Mouse (Mus musculus): ENCODE data around the gene Celf6. TPM values are rescaled to one million over a fixed set of nuclear protein-coding genes. Genes with fewer than 3 reads are reported as not detected.

Celf6 gene
- polyA plus RNA-seq, 2 experiments, result 0.02 TPM; not detected in 1

DNA sequence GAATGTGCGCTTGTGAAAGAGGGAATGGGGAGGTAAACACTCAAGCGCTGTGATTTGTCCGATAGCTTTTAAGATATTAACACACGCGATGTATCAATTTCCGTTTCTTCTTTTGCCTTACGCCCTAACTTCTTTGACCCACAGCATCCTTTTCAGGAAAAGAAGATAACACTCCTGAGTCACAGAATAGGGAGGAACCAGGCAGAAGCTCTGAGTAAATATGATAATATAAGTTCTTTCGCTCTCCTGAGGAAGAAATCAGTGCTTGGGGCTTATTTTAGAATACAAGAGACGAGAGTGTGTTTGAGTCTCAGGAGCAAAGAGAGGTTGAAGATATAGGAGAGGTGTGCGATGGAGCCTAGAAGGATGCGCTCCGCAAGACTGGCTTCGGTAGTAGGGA, 316 bp upstream of the Celf6 start:
- peak overlapping the region; percentile 32 to 58; a peak in 3 of 4 replicates for H3K4me3 ChIP-seq (ENCODE audit: insufficient read depth in 1 of 2, low read depth in 2 of 2, low read length in 2 of 2)
- H3K4me2 ChIP-seq (ENCODE audit: low read depth), result peak overlapping the region; percentile 84
- no peak for TF ChIP-seq EP300 (IDR thresholded peaks at IDR 0.05; ENCODE audit: low read depth)
- TF ChIP-seq CTCF (IDR thresholded peaks at IDR 0.05; ENCODE audit: low read depth), result no peak
- no peak overlapping the region for H3K27ac ChIP-seq
- H3K9ac ChIP-seq (replicated peaks), result no peak overlapping the region
- DNase-seq (ENCODE audit: low read depth in 3 of 3, low spot score in 3 of 3) (no peak), ATAC-seq (ENCODE audit: insufficient read depth) (no peak)
- 11% methylated on average over 13 of the region's 13 CpGs for WGBS (ENCODE audit: insufficient replicate concordance)
- peaks cover 4 to 7% of the 10 kb centered on the region in 2 experiments for H3K4me1 ChIP-seq (replicated peaks; ENCODE audit: control insufficient read depth in 2 of 2, insufficient read depth in 2 of 2, low read length in 1 of 2)
- H3K9me3 ChIP-seq (ENCODE audit: control insufficient read depth, low read length), result no peaks in the 10 kb centered on the region
- peaks cover 36% of the 10 kb centered on the region for H3K27me3 ChIP-seq (ENCODE audit: control insufficient read depth, insufficient read depth, low read length)
- no peaks in the 10 kb centered on the region for H3K36me3 ChIP-seq (replicated peaks; ENCODE audit: control insufficient read depth, insufficient read depth, low read depth)

DNA sequence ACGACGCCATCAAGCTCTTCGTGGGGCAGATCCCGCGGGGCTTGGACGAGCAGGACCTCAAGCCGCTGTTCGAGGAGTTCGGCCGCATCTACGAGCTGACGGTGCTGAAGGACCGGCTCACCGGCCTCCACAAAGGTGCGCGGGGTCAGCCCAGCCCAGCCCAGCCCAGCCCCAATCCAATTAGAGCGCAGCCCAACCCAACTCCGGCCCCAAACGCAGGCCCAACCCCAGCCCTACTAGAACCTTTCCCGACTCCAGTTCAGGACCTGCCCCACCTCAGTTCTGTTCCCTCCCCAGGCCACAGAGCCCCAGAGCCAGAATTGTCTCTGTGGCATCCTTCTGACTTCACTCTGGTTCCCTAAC, 769 bp downstream of the Celf6 start:
- Histone ChIP-seq H3K4me3 (ENCODE audit: insufficient read depth in 1 of 2, low read depth in 2 of 2, low read length in 2 of 2) (peak overlapping the region in 1 of 2 experiments; percentile 58; a peak in 2 of 4 replicates), H3K9me3 (ENCODE audit: control insufficient read depth, low read length) (no peaks in the 10 kb centered on the region), H3K27me3 (ENCODE audit: control insufficient read depth, insufficient read depth, low read length) (peaks cover 38% of the 10 kb centered on the region), H3K36me3 (replicated peaks; ENCODE audit: control insufficient read depth, insufficient read depth, low read depth) (no peaks in the 10 kb centered on the region), H3K9ac (replicated peaks) (no peak overlapping the region), H3K4me2 (ENCODE audit: low read depth) (peak overlapping the region; percentile 84), H3K4me1 (replicated peaks; ENCODE audit: control insufficient read depth in 2 of 2, insufficient read depth in 2 of 2, low read length in 1 of 2) (peaks cover 4 to 7% of the 10 kb centered on the region in 2 experiments), H3K27ac (no peak overlapping the region)
- 3% methylated on average over 20 of the region's 20 CpGs for WGBS (ENCODE audit: insufficient replicate concordance)
- TF ChIP-seq EP300 (IDR thresholded peaks at IDR 0.05; ENCODE audit: low read depth), result no peak
- TF ChIP-seq CTCF (IDR thresholded peaks at IDR 0.05; ENCODE audit: low read depth), result no peak
- ATAC-seq (ENCODE audit: insufficient read depth) (peak; percentile 7; the same call in 1 of the 2 replicates), DNase-seq (ENCODE audit: low read depth in 3 of 3, low spot score in 3 of 3) (no peak)

DNA sequence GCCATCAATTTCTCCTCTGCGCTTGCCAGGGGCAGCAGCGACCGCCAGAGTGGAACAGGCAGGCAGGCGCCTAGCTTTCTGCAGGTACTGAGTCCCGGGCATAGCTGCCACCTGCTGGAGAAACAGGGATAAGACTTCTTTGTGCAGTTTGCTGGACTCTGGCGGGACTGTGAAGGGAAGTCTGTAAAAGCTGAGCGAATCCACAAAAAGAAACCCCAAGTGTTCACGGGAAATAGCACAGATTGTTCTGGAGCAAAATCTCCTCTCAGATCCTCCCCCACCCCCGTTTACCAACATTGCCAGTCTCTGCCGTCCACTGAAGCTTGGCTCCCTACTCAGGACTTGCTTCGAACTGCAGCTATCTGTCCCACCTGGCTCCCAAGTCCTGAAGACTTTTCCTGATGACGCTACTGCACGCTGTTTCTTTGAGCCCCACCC, 7.2 kb downstream of the Celf6 start:
- ATAC-seq (ENCODE audit: insufficient read depth), result no peak
- H3K27me3 ChIP-seq (ENCODE audit: control insufficient read depth, insufficient read depth, low read length), result peaks cover 29% of the 10 kb centered on the region
- 6% methylated on average over 13 of the region's 13 CpGs for WGBS (ENCODE audit: insufficient replicate concordance)

DNA sequence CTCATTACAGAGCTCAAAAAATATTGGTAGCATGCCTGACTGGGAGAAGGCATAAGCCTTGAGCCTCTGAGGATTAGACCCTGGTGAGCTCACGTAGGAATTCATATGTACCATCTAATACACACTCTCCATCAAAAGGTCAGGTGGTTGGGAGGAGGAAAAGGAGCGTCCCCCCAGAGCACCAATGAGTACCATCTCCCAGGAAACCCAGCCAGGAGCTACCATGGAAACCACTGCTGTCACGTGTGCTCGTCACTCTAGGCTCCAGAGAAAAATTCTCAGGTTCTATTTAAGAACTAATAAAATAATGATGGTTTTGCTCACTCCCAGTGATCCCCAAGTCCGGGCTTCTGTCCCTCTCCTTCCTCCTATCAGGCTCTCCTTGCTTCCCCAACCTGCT, 10.5 kb downstream of the Celf6 start:
- Histone ChIP-seq H3K27ac (no peak overlapping the region), H3K36me3 (replicated peaks; ENCODE audit: control insufficient read depth, insufficient read depth, low read depth) (no peaks in the 10 kb centered on the region), H3K4me3 (ENCODE audit: insufficient read depth in 1 of 2, low read depth in 2 of 2, low read length in 2 of 2) (no peak overlapping the region), H3K4me2 (ENCODE audit: low read depth) (no peak overlapping the region), H3K9ac (replicated peaks) (no peak overlapping the region), H3K27me3 (ENCODE audit: control insufficient read depth, insufficient read depth, low read length) (peaks cover 23% of the 10 kb centered on the region), H3K4me1 (replicated peaks; ENCODE audit: control insufficient read depth in 2 of 2, insufficient read depth in 2 of 2, low read length in 1 of 2) (no peaks in the 10 kb centered on the region), H3K9me3 (ENCODE audit: control insufficient read depth, low read length) (no peaks in the 10 kb centered on the region)
- DNase-seq (ENCODE audit: low read depth in 3 of 3, low spot score in 3 of 3) (no peak), ATAC-seq (ENCODE audit: insufficient read depth) (no peak)
- TF ChIP-seq EP300 (IDR thresholded peaks at IDR 0.05; ENCODE audit: low read depth) (no peak), CTCF (IDR thresholded peaks at IDR 0.05; ENCODE audit: low read depth) (no peak)
- WGBS (ENCODE audit: insufficient replicate concordance), result 36% methylated on average over 5 of the region's 5 CpGs

More for the DNA sequence above, 7.2 kb downstream of the Celf6 start:
- Histone ChIP-seq H3K4me3 (ENCODE audit: insufficient read depth in 1 of 2, low read depth in 2 of 2, low read length in 2 of 2) (no peak overlapping the region), H3K4me1 (replicated peaks; ENCODE audit: control insufficient read depth in 2 of 2, insufficient read depth in 2 of 2, low read length in 1 of 2) (no peaks in the 10 kb centered on the region), H3K9me3 (ENCODE audit: control insufficient read depth, low read length) (no peaks in the 10 kb centered on the region), H3K27ac (no peak overlapping the region), H3K9ac (replicated peaks) (no peak overlapping the region), H3K4me2 (ENCODE audit: low read depth) (no peak overlapping the region; the same call in 1 of the 2 replicates), H3K36me3 (replicated peaks; ENCODE audit: control insufficient read depth, insufficient read depth, low read depth) (no peaks in the 10 kb centered on the region)
- DNase-seq (ENCODE audit: low read depth in 3 of 3, low spot score in 3 of 3), result peak in 1 of 3 experiments; percentile 15
- peak; percentile 78 for TF ChIP-seq CTCF (IDR thresholded peaks at IDR 0.05; ENCODE audit: low read depth)
- TF ChIP-seq EP300 (IDR thresholded peaks at IDR 0.05; ENCODE audit: low read depth), result no peak

DNA sequence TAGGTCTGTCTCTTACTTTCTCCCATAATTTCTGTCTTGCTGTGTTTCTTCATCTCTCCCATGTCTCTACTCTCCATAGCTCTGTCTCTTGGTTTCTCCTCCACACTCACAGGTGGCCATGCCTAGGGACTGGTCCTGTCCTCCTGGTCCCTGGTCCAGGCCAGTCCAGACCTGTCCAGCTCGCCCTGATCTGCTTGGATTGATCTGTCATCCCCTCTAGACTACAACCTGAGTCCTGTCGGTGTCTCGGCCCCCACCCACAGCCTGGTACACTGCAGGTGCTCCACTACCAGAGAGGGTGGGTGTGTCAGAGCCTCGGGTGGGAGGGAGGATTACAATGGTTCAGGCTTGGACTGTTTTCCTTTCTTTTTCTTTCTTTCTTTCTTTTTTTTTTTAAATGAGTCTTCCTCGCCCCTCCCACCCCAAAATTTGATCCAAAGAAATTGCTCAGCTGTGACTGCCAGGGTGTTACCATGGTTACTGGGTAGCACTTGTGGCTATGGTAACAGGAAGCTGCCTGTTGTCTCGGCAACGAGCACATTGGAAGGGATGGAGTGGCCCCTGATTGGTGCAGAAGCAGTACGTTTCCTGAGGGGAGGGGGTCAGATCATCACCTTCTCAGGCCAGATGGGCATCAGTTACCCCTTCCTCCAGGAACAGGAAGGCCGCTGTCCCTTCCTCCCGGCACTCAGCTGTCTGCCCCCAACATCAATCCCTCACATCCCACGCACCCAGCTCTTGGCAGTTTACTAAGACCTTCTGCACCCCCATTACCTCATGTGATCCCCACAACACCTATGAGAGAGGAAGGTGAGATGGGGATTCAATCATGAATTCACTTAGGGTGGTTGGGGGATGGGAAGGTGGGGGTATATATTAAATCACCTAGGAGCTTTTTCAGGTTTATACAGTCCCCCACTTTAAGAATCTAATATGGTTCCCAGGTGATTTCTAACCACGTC, 11.3 kb downstream of the Celf6 start:
- ATAC-seq (ENCODE audit: insufficient read depth) (no peak), DNase-seq (ENCODE audit: low read depth in 3 of 3, low spot score in 3 of 3) (no peak)
- Histone ChIP-seq H3K27me3 (ENCODE audit: control insufficient read depth, insufficient read depth, low read length) (peaks cover 20% of the 10 kb centered on the region), H3K9me3 (ENCODE audit: control insufficient read depth, low read length) (no peaks in the 10 kb centered on the region), H3K9ac (replicated peaks) (no peak overlapping the region), H3K4me3 (ENCODE audit: insufficient read depth in 1 of 2, low read depth in 2 of 2, low read length in 2 of 2) (no peak overlapping the region), H3K4me2 (ENCODE audit: low read depth) (no peak overlapping the region), H3K4me1 (replicated peaks; ENCODE audit: control insufficient read depth in 2 of 2, insufficient read depth in 2 of 2, low read length in 1 of 2) (no peaks in the 10 kb centered on the region), H3K27ac (no peak overlapping the region), H3K36me3 (replicated peaks; ENCODE audit: control insufficient read depth, insufficient read depth, low read depth) (no peaks in the 10 kb centered on the region)
- 32% methylated on average over 12 of the region's 12 CpGs for WGBS (ENCODE audit: insufficient replicate concordance)
- TF ChIP-seq CTCF (IDR thresholded peaks at IDR 0.05; ENCODE audit: low read depth) (no peak), EP300 (IDR thresholded peaks at IDR 0.05; ENCODE audit: low read depth) (no peak)

All from liver, embryonic 14.5 days (tissue).